ENCODE assay signal across 22 mouse cellular contexts in genomic region chr17:7678898-7679297, GRCm38 (mm10).
DNase-seq lines count a peak whose midpoint lies in the region; ATAC-seq lines count a peak whose summit lies in the region.
"Had no signal": no experiment of that assay in that cellular context is flagged by ENCODE, and none has a peak within 500 bp of the region (broad histone marks: within the 10 kb centered on the region; RNA-seq: fewer than 3 reads in every experiment).

No protein-coding gene starts in this region.

- intact Hi-C loops in heart, postnatal 25 days (cut with DNase I), result no loop called here
- intact Hi-C loops in left cerebral cortex, postnatal 14 days (cut with DNase I), result no loop called here

- H3K27ac ChIP-seq in kidney, embryonic 16.5 days (ENCODE audit: low read length), result no peak overlapping the region
- no peak overlapping the region for H3K27ac ChIP-seq in lung, embryonic 15.5 days
- H3K27ac ChIP-seq in hindbrain, embryonic 10.5 days, result no peak overlapping the region
- H3K27ac ChIP-seq: embryonic facial prominence, embryonic 15.5 days; hindbrain, embryonic 12.5 days; left cerebral cortex, adult 2 months; limb, embryonic 10.5 days; liver, embryonic 12.5 days; macrophage; midbrain, embryonic 10.5 days; stomach, embryonic 15.5 days had no signal

- 68% methylated on average over 9 of the region's 9 CpGs for WGBS in kidney, embryonic 16.5 days
- WGBS in lung, embryonic 15.5 days, result 48% methylated on average over 9 of the region's 9 CpGs
- 84% methylated on average over 9 of the region's 9 CpGs for WGBS in hindbrain, embryonic 10.5 days

- no peaks in the 10 kb centered on the region for H3K9me3 ChIP-seq in kidney, embryonic 16.5 days (ENCODE audit: low read length)
- H3K9me3 ChIP-seq in lung, embryonic 15.5 days, result no peaks in the 10 kb centered on the region
- no peaks in the 10 kb centered on the region for H3K9me3 ChIP-seq in hindbrain, embryonic 10.5 days
- H3K9me3 ChIP-seq: embryonic facial prominence, embryonic 15.5 days; hindbrain, embryonic 12.5 days; limb, embryonic 10.5 days; liver, embryonic 12.5 days; midbrain, embryonic 10.5 days; stomach, embryonic 15.5 days had no signal

- H3K4me3 ChIP-seq in kidney, embryonic 16.5 days (ENCODE audit: low read length), result no peak overlapping the region
- no peak overlapping the region for H3K4me3 ChIP-seq in lung, embryonic 15.5 days
- no peak overlapping the region for H3K4me3 ChIP-seq in hindbrain, embryonic 10.5 days
- H3K4me3 ChIP-seq: embryonic facial prominence, embryonic 15.5 days; hindbrain, embryonic 12.5 days; left cerebral cortex, adult 2 months; limb, embryonic 10.5 days; liver, embryonic 12.5 days; midbrain, embryonic 10.5 days; stomach, embryonic 15.5 days had no signal

- H3K4me2 ChIP-seq in kidney, embryonic 16.5 days (replicated peaks; ENCODE audit: low read depth, low read length), result no peak overlapping the region
- H3K4me2 ChIP-seq in lung, embryonic 15.5 days, result no peak overlapping the region
- H3K4me2 ChIP-seq: embryonic facial prominence, embryonic 15.5 days; hindbrain, embryonic 12.5 days; liver, embryonic 12.5 days; stomach, embryonic 15.5 days had no signal

- no peaks in the 10 kb centered on the region for H3K36me3 ChIP-seq in kidney, embryonic 16.5 days (ENCODE audit: insufficient read depth, low read length)
- no peaks in the 10 kb centered on the region for H3K36me3 ChIP-seq in lung, embryonic 15.5 days
- no peaks in the 10 kb centered on the region for H3K36me3 ChIP-seq in hindbrain, embryonic 10.5 days
- H3K36me3 ChIP-seq: embryonic facial prominence, embryonic 15.5 days; hindbrain, embryonic 12.5 days; limb, embryonic 10.5 days; liver, embryonic 12.5 days; midbrain, embryonic 10.5 days; stomach, embryonic 15.5 days had no signal

- peak; percentile 1 for DNase-seq in kidney, adult 11 months
- DNase-seq in lung, postnatal 36 days, result no peak
- peak; percentile 70 to 80 for DNase-seq in heart, adult 9 months (ENCODE audit: low spot score in 2 of 2)
- DNase-seq in heart, postnatal 25 days (ENCODE audit: low spot score), result peak; percentile 36
- DNase-seq in hindbrain, embryonic 10.5 days (ENCODE audit: low spot score), result no peak
- DNase-seq in left cerebral cortex, postnatal 14 days (ENCODE audit: low spot score in 2 of 2), result no peak
- DNase-seq: adrenal gland, postnatal 36 days; cerebellum, adult 11-12 months; cerebellum, postnatal 36 days; layer of hippocampus, adult 9-11 months had no signal

- H3K4me1 ChIP-seq in kidney, embryonic 16.5 days (ENCODE audit: insufficient read depth, low read length), result no peaks in the 10 kb centered on the region
- peaks cover 4% of the 10 kb centered on the region; the same call in 1 of the 2 replicates for H3K4me1 ChIP-seq in lung, embryonic 15.5 days
- H3K4me1 ChIP-seq in hindbrain, embryonic 10.5 days (replicated peaks), result no peaks in the 10 kb centered on the region
- H3K4me1 ChIP-seq: embryonic facial prominence, embryonic 15.5 days; hindbrain, embryonic 12.5 days; limb, embryonic 10.5 days; liver, embryonic 12.5 days; midbrain, embryonic 10.5 days; stomach, embryonic 15.5 days had no signal

- H3K27me3 ChIP-seq in kidney, embryonic 16.5 days (ENCODE audit: insufficient read depth, low read length), result no peaks in the 10 kb centered on the region
- H3K27me3 ChIP-seq in lung, embryonic 15.5 days, result no peaks in the 10 kb centered on the region
- no peaks in the 10 kb centered on the region for H3K27me3 ChIP-seq in hindbrain, embryonic 10.5 days (ENCODE audit: insufficient read depth, poor library complexity, severe bottlenecking)
- H3K27me3 ChIP-seq: CH12.LX; embryonic facial prominence, embryonic 15.5 days; hindbrain, embryonic 12.5 days; liver, embryonic 12.5 days; stomach, embryonic 15.5 days had no signal

- H3K9ac ChIP-seq in kidney, embryonic 16.5 days (replicated peaks; ENCODE audit: low read length), result no peak overlapping the region
- no peak overlapping the region for H3K9ac ChIP-seq in lung, embryonic 15.5 days
- H3K9ac ChIP-seq: embryonic facial prominence, embryonic 15.5 days; hindbrain, embryonic 12.5 days; liver, embryonic 12.5 days; stomach, embryonic 15.5 days had no signal

- ATAC-seq in kidney, embryonic 16.5 days (ENCODE audit: low FRiP score, low TSS enrichment), result no peak
- peak; percentile 39; the same call in 1 of the 2 replicates for ATAC-seq in lung, embryonic 15.5 days (ENCODE audit: borderline replicate concordance, extremely low read depth, low FRiP score, low TSS enrichment)
- ATAC-seq: forebrain, embryonic 16.5 days; liver, embryonic 12.5 days had no signal

Comparison
In these comparisons a context has a peak if more than half of its experiments do, and no peak if none do; other contexts are left out.
1. DNase-seq: peak in kidney, adult 11 months (single experiment), heart, adult 9 months (2 of 2) and heart, postnatal 25 days (single experiment); none in lung, postnatal 36 days (single experiment), hindbrain, embryonic 10.5 days (single experiment) and left cerebral cortex, postnatal 14 days (0 of 2).